Mouse (Mus musculus): ENCODE measurements around the gene Eif4h. TPM values are rescaled to one million over a fixed set of nuclear protein-coding genes. Genes with fewer than 3 reads are reported as not detected.

Eif4h gene
- polyA plus RNA-seq, 1 experiment from 2014 or later = 479 TPM

- no peaks in the 10 kb centered on the region for H3K36me3 ChIP-seq (replicated peaks; ENCODE audit: control insufficient read depth, insufficient read depth, low read depth, low read length)
- no peak for ATAC-seq (replicated peaks; ENCODE audit: insufficient number of reproducible peaks, low FRiP score, low TSS enrichment, low read depth)
- H3K27me3 ChIP-seq (ENCODE audit: control insufficient read depth, insufficient read depth, low read length) = no peaks in the 10 kb centered on the region
- H3K4me2 ChIP-seq (ENCODE audit: low read depth, low read length) = no peak overlapping the region
- H3K9me3 ChIP-seq (replicated peaks; ENCODE audit: control insufficient read depth, low read length) = no peaks in the 10 kb centered on the region
- WGBS = 64% methylated on average over 3 of the region's 3 CpGs
- DNase-seq (ENCODE audit: low spot score) = no peak
- H3K4me3 ChIP-seq (ENCODE audit: low read depth, low read length) = no peak overlapping the region
- H3K27ac ChIP-seq (replicated peaks; ENCODE audit: low read depth, low read length) = no peak overlapping the region
- no peaks in the 10 kb centered on the region for H3K4me1 ChIP-seq (ENCODE audit: control insufficient read depth, insufficient read depth, low read length)
- H3K9ac ChIP-seq (replicated peaks; ENCODE audit: low read length) = no peak overlapping the region
Measured at GRCm38 (mm10) chr5:134579135-134579534, 60.2 kb downstream of the Eif4h start.

GRCm38 (mm10) chr5:134577534-134577933, 61.8 kb downstream of the Eif4h start:
- H3K4me2 ChIP-seq (ENCODE audit: low read depth, low read length) = no peak overlapping the region
- ATAC-seq (replicated peaks; ENCODE audit: insufficient number of reproducible peaks, low FRiP score, low TSS enrichment, low read depth) (no peak), DNase-seq (ENCODE audit: low spot score) (no peak)
- no peak overlapping the region for H3K9ac ChIP-seq (replicated peaks; ENCODE audit: low read length)
- H3K27me3 ChIP-seq (ENCODE audit: control insufficient read depth, insufficient read depth, low read length) = no peaks in the 10 kb centered on the region
- no peak overlapping the region for H3K4me3 ChIP-seq (ENCODE audit: low read depth, low read length)
- H3K9me3 ChIP-seq (replicated peaks; ENCODE audit: control insufficient read depth, low read length) = no peaks in the 10 kb centered on the region
- H3K4me1 ChIP-seq (ENCODE audit: control insufficient read depth, insufficient read depth, low read length) = no peaks in the 10 kb centered on the region
- H3K27ac ChIP-seq (replicated peaks; ENCODE audit: low read depth, low read length) = no peak overlapping the region
- H3K36me3 ChIP-seq (replicated peaks; ENCODE audit: control insufficient read depth, insufficient read depth, low read depth, low read length) = no peaks in the 10 kb centered on the region
- 85% methylated on average over 7 of the region's 7 CpGs for WGBS

GRCm38 (mm10) chr5:134576517-134577220, 62.6 kb downstream of the Eif4h start:
- DNase-seq (ENCODE audit: low spot score) (no peak), ATAC-seq (replicated peaks; ENCODE audit: insufficient number of reproducible peaks, low FRiP score, low TSS enrichment, low read depth) (no peak)
- Histone ChIP-seq H3K4me1 (ENCODE audit: control insufficient read depth, insufficient read depth, low read length) (no peaks in the 10 kb centered on the region), H3K27me3 (ENCODE audit: control insufficient read depth, insufficient read depth, low read length) (no peaks in the 10 kb centered on the region), H3K36me3 (replicated peaks; ENCODE audit: control insufficient read depth, insufficient read depth, low read depth, low read length) (no peaks in the 10 kb centered on the region), H3K4me2 (ENCODE audit: low read depth, low read length) (no peak overlapping the region), H3K9ac (replicated peaks; ENCODE audit: low read length) (no peak overlapping the region), H3K9me3 (replicated peaks; ENCODE audit: control insufficient read depth, low read length) (no peaks in the 10 kb centered on the region), H3K27ac (replicated peaks; ENCODE audit: low read depth, low read length) (no peak overlapping the region), H3K4me3 (ENCODE audit: low read depth, low read length) (no peak overlapping the region)
- WGBS = 78% methylated on average over 14 of the region's 14 CpGs

GRCm38 (mm10) chr5:134575833-134576232, 63.5 kb downstream of the Eif4h start:
- no peak overlapping the region for H3K9ac ChIP-seq (replicated peaks; ENCODE audit: low read length)
- ATAC-seq (replicated peaks; ENCODE audit: insufficient number of reproducible peaks, low FRiP score, low TSS enrichment, low read depth) (no peak), DNase-seq (ENCODE audit: low spot score) (no peak)
- H3K36me3 ChIP-seq (replicated peaks; ENCODE audit: control insufficient read depth, insufficient read depth, low read depth, low read length) = no peaks in the 10 kb centered on the region
- no peaks in the 10 kb centered on the region for H3K4me1 ChIP-seq (ENCODE audit: control insufficient read depth, insufficient read depth, low read length)
- WGBS = 97% methylated on average over 5 of the region's 5 CpGs
- H3K9me3 ChIP-seq (replicated peaks; ENCODE audit: control insufficient read depth, low read length) = no peaks in the 10 kb centered on the region
- no peak overlapping the region for H3K4me3 ChIP-seq (ENCODE audit: low read depth, low read length)
- H3K27ac ChIP-seq (replicated peaks; ENCODE audit: low read depth, low read length) = no peak overlapping the region
- no peaks in the 10 kb centered on the region for H3K27me3 ChIP-seq (ENCODE audit: control insufficient read depth, insufficient read depth, low read length)
- no peak overlapping the region for H3K4me2 ChIP-seq (ENCODE audit: low read depth, low read length)

- ATAC-seq (replicated peaks; ENCODE audit: insufficient number of reproducible peaks, low FRiP score, low TSS enrichment, low read depth) (no peak), DNase-seq (ENCODE audit: low spot score) (peak; percentile 10)
- Histone ChIP-seq H3K9me3 (replicated peaks; ENCODE audit: control insufficient read depth, low read length) (no peaks in the 10 kb centered on the region), H3K4me1 (ENCODE audit: control insufficient read depth, insufficient read depth, low read length) (no peaks in the 10 kb centered on the region), H3K4me2 (ENCODE audit: low read depth, low read length) (peak overlapping the region; percentile 82), H3K9ac (replicated peaks; ENCODE audit: low read length) (peak overlapping the region; percentile 11; the same call in 1 of the 2 replicates), H3K27me3 (ENCODE audit: control insufficient read depth, insufficient read depth, low read length) (no peaks in the 10 kb centered on the region), H3K27ac (replicated peaks; ENCODE audit: low read depth, low read length) (peak overlapping the region; percentile 24; the same call in 1 of the 2 replicates), H3K36me3 (replicated peaks; ENCODE audit: control insufficient read depth, insufficient read depth, low read depth, low read length) (no peaks in the 10 kb centered on the region), H3K4me3 (ENCODE audit: low read depth, low read length) (peak overlapping the region; percentile 42)
- 36% methylated on average over 10 of the region's 10 CpGs for WGBS
Measured at GRCm38 (mm10) chr5:134572508-134573214, 66.6 kb downstream of the Eif4h start.

GRCm38 (mm10) chr5:134571730-134572507, 67.4 kb downstream of the Eif4h start:
- H3K27ac ChIP-seq (replicated peaks; ENCODE audit: low read depth, low read length) = peak overlapping the region; percentile 24; the same call in 1 of the 2 replicates
- peak overlapping the region; percentile 57 for H3K9ac ChIP-seq (replicated peaks; ENCODE audit: low read length)
- peak overlapping the region; percentile 82 for H3K4me2 ChIP-seq (ENCODE audit: low read depth, low read length)
- WGBS = 1% methylated on average over 23 of the region's 23 CpGs
- H3K4me1 ChIP-seq (ENCODE audit: control insufficient read depth, insufficient read depth, low read length) = no peaks in the 10 kb centered on the region
- H3K4me3 ChIP-seq (ENCODE audit: low read depth, low read length) = peak overlapping the region; percentile 42
- H3K36me3 ChIP-seq (replicated peaks; ENCODE audit: control insufficient read depth, insufficient read depth, low read depth, low read length) = no peaks in the 10 kb centered on the region
- DNase-seq (ENCODE audit: low spot score) (peak; percentile 90), ATAC-seq (replicated peaks; ENCODE audit: insufficient number of reproducible peaks, low FRiP score, low TSS enrichment, low read depth) (peak; percentile 60; the same call in 1 of the 2 replicates)
- H3K27me3 ChIP-seq (ENCODE audit: control insufficient read depth, insufficient read depth, low read length) = no peaks in the 10 kb centered on the region
- H3K9me3 ChIP-seq (replicated peaks; ENCODE audit: control insufficient read depth, low read length) = no peaks in the 10 kb centered on the region

Data from embryonic facial prominence, embryonic 11.5 days (tissue).